Mouse (Mus musculus): ENCODE results near the gene Bcl10.
"Not testable (repeated sequence)": the region's sequence is repeated elsewhere in the genome, so short reads cannot be mapped to it uniquely, and the experiment has no call there.

Bcl10 gene

GRCm38 (mm10) chr3:145913942-145914341 lies 8.7 kb upstream of the Bcl10 start:
- DNase-seq (ENCODE audit: low spot score) = not testable (repeated sequence)

- DNase-seq (ENCODE audit: low spot score) = no peak
These were observed 6.2 kb upstream of the Bcl10 start for GRCm38 (mm10) chr3:145916374-145916773.

- no peak for DNase-seq (ENCODE audit: low spot score)
These were observed 5.8 kb upstream of the Bcl10 start for GRCm38 (mm10) chr3:145916826-145917225.

DNA sequence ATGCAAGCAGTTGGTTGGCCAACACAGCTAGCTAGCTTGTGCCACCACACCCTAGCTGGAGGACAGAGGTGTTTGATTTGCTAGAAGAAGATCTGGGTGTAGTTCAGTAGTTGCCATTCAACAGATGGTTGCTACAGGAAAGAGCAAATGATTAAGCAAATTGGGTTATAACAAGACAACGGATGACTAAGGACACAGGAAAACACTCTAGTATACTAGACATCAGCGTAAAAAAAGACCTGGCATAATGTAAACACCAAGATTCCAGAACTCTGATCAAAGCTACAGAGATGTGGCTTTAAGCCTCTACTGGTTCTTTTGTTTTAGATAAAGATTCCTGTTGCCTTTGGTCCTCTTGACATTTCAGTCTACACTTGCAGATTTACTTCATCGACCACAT lies 367 bp downstream of the Bcl10 start:
- no peak for DNase-seq (ENCODE audit: low spot score)

- peak; percentile 100 for DNase-seq (ENCODE audit: low spot score)
These were observed 1.4 kb downstream of the Bcl10 start for GRCm38 (mm10) chr3:145923874-145924577.

DNA sequence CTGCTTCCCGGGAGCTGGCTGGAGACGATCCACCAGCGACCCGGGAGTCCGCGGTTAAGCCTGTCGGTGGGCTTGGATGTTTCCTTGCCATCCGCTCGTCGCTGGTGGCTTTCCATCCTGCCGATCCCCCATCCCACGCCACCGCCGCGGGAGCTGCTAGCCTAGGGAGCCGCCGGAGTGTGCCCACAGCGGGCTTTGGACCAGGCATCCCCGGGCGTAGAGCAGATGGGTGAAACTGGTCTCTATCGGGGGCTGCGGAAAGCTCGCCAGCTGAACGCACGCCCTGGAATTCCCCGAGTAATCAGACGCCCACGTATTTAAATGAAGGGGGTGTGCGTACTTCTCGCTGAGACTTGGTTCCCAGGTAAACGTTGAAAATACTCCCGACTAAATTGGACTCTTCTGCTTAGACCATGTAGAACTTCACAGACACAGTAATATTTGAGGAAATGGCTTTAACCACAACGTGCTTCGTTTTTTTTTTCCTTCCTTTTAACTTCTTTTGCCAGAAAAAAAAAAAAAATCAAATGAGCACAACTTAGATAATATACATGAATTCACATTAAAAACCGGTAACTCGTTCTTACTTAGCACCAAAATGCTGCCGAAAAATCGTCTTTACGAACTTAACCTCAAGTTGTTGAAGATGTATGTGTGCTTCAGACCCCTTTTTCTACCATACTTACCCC lies 2.2 kb downstream of the Bcl10 start:
- peak; percentile 45 for DNase-seq (ENCODE audit: low spot score)

DNA sequence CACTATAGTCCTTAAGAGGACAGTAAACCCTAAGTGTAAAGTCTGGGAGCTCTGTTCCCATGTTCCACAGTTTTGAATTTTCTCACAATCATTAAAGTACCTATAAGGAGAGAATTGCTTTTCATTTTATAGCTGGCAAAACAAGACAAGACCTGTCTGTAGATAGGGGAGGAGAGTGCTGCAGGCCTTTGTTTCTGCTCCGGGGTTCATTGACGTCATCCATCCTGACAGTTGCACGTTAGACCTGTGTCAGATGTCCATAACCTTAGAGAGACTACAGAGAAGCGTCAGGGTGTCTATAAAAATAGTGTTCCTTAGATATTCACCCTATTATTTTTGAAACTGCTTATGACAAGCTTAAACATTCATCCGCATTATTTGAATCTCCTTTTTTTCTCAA lies 2.9 kb downstream of the Bcl10 start:
- no peak for DNase-seq (ENCODE audit: low spot score)

GRCm38 (mm10) chr3:145929525-145930400 lies 7.2 kb downstream of the Bcl10 start:
- DNase-seq (ENCODE audit: low spot score) = no peak

GRCm38 (mm10) chr3:145933845-145934244 lies 11.2 kb downstream of the Bcl10 start:
- no peak for DNase-seq (ENCODE audit: low spot score)

- DNase-seq (ENCODE audit: low spot score) = peak; percentile 95
These were observed 15.2 kb downstream of the Bcl10 start, which contains the start of gene 2410004B18Rik for GRCm38 (mm10) chr3:145937505-145938404. Gene 2410004B18Rik, plus strand, starts transcription at chr3:145938014.

DNA sequence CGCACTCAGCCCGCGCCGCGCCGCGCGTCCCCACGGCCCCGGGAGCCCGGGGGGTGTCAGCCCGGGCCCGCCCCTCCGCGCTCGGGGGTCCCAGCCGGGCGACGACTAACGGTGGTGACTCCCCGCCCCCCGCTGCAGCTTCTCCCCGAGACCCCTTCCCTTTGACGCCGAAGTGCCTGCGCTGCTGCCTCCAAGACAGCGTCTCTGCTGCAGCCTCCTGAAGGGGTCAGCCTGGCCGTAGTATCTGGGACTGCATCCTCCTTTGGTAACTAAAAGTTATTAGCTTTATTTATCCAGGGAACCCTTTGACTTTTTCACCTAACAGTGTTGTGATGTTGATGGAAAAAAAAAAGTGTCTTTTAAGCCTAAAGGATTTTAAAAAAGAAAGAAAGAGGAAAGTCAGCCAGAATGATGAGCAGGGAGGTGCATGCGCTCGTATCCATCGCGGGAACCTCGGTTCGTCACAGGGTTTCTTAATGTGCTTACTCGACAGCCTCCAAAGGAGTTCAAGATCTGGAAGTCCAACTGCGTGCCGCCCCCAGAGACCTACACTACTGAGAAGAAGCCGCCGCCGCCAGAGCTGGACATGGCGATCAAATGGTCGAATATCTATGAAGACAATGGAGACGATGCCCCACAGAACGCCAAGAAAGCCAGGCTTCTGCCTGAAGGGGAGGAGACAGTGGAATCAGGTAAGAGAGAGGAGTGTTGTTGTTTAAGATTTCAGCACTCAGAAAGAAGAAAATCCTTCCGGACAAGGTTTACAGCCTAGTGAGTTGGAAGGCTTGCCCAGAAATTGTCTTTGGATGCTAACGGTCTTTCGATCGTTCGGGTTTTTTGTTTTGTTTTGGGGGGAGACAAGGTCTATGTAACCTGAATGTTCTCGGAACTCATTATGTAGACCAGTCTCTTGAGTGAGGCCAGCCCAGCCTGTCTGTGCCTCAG lies 16.1 kb downstream of the Bcl10 start:
- no peak for DNase-seq (ENCODE audit: low spot score)

- no peak for DNase-seq (ENCODE audit: low spot score)
These were observed 16.8 kb downstream of the Bcl10 start for GRCm38 (mm10) chr3:145939402-145939801.

GRCm38 (mm10) chr3:145939971-145940370 lies 17.4 kb downstream of the Bcl10 start:
- no peak for DNase-seq (ENCODE audit: low spot score)

- peak; percentile 88 for DNase-seq (ENCODE audit: low spot score)
These were observed 19.4 kb downstream of the Bcl10 start for GRCm38 (mm10) chr3:145941971-145942370.

- DNase-seq (ENCODE audit: low spot score) = no peak
These were observed 21.7 kb downstream of the Bcl10 start for GRCm38 (mm10) chr3:145944348-145944747.

- DNase-seq (ENCODE audit: low spot score) = no peak
These were observed 23.3 kb downstream of the Bcl10 start for GRCm38 (mm10) chr3:145945904-145946303.

DNA sequence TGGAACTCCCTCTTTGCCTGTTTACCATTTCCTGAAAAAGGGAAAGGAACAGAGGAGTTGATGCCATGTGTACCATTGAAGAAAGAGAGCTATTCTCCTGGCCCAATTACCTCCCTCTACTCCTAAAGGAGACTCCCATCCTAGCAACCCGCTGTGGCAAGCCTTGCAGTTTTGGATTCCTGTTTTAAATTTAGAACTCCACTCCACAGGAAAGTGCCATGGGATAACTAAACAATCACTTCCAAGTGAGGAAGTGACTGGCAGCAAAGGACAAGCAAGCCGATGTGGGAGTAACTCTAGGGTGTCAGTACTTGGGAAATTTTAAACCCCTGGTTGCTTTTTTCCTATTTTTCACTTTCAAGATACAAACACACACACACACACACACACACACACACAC lies 24.1 kb downstream of the Bcl10 start:
- no peak for DNase-seq (ENCODE audit: low spot score)

GRCm38 (mm10) chr3:145947539-145948204 lies 25.1 kb downstream of the Bcl10 start:
- no peak for DNase-seq (ENCODE audit: low spot score)

DNA sequence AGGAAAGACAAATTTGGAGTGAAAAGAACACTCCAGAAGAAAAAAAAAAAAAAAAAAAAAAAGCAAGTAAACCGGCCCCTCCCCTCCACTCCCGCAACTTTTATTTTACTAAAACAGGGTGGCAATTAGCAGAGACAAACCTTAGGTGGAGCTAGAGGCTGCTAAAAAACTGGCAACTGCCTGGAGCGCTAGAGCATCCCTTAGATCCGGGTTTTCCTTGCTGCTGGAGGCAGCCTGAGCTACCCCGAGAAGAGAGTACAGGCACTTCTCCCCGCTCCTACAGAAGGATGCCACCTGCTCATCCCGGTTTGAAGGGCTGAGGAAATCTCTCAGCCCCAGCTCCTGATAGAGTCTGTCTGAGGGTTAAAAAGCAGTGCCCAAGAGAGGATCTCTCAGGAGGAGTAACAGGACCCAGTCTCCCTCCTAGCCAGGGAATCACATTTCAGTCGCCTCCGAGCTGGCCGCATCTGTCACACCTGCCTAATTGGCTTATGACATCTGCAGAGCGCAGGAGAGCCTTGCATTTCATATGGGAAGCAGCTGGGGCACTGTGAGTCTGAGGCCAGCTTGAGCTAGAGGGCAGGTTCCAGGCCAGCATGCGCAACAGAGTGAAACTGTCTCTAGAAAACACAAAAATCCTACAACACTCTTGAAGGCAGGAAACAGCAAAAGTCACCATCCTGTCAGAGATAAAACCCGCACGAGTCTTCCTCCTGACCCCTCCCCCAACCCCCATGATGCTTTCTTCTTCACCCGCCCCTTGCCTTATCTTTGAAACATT lies 27.6 kb downstream of the Bcl10 start:
- DNase-seq (ENCODE audit: low spot score) = peak; percentile 75
